Mouse (Mus musculus) splenic B cell, adult 2 months (primary cell): ENCODE measurements at regions not wholly inside any gene's neighbourhood (a gene's known extent, or its start where the extent isn't known, plus 50 kb on each side); places are given as distances from the start of the nearest gene placed in this dataset.

Experiments
- DNase-seq: peaks from one replicate; pipeline ENCODE4 v3.0.0-alpha.2; 2011; ENCODE audit warnings: low read depth, low spot score
- H3K27me3 ChIP-seq: 2 replicates; pipeline ENCODE4 v1.6.1; 2012; ENCODE audit warnings: mild to moderate bottlenecking, low read length, moderate library complexity, mixed read lengths; ENCODE audit not compliant: control insufficient read depth, poor library complexity, insufficient read depth, severe bottlenecking
- H3K36me3 ChIP-seq: 2 replicates; pipeline ENCODE4 v1.6.1; 2012; ENCODE audit warnings: mild to moderate bottlenecking, low read length, moderate library complexity, mixed read lengths; ENCODE audit not compliant: control insufficient read depth, poor library complexity, insufficient read depth, severe bottlenecking

DNA sequence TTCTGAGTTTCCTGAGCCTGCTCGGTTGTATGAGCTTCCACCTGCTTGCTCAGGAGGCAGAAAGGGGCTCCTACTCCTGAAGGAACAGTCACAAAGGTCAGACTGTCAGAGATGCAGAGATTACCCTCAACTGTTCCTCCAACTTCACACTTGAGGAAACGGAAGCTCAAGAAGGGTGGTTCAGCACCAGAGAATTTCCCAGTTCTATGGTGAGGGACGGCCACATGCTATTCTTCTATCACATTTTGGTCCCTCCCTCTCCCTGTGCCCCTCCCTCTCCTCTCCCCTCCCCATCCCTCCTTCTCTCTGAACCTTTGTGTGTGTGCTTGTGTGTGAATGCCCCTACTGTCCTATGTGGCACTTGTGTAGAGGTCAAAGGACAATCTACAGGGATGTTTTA is 386.0 kb downstream of the Rps24 start:
- DNase-seq, result no peak
- Histone ChIP-seq H3K36me3 (no peaks in the 10 kb centered on the region), H3K27me3 (no peaks in the 10 kb centered on the region)

DNA sequence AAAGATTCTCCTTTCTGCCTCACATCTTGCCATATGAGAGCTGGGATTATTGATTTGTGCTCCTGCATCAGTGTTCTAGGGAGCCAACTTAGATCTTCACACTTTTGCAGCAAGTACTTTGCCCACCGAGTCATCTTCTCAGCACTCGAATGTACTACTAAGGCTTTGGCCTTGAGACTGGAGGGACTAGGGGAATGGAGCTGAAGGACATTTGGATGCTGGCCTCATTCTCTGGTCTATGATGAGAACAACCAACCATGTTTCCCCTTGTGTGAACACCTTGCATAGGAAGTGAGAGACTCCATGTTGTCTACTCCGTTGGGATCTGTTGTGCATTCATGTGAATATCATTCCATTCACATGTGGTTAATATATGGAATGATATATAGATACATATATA is 386.5 kb downstream of the Rps24 start:
- Histone ChIP-seq H3K27me3 (no peaks in the 10 kb centered on the region), H3K36me3 (no peaks in the 10 kb centered on the region)
- DNase-seq, result no peak

DNA sequence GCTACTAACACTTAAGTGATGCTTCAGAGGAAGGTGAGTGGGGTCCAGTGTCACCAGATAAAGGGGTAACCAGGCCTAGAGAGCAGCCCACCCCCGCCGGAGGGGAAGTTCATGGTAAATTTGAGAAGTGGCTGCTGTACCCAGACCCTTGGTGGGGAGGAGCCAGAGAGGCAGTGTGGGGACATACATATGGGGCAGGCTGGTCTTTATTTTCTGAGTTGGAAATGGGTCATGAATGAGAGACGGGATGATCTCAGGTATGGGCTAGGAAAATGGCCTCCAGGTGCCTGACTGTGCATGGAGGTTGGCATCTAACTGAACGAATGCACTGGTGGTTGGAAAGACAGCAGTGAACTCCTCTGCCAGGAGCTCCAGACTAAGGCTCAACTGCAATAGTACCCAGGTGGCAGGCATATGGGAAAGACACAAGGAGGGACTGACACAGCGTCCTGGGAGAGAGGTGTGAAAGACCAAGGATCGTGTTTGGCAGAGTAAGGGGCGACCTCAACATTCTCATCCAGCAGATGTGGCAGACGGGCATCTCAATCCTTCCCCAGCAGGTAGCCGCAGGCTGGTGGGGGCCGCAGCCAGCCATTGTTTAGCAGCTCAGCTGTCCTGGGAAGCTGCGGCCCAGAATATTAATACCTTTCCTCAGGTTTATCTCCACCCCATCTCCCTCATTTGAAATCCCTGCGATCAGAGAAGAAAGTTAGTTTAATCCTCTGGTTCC is 387.7 kb downstream of the Rps24 start:
- no peaks in the 10 kb centered on the region for H3K36me3 ChIP-seq
- no peak for DNase-seq
- H3K27me3 ChIP-seq, result no peaks in the 10 kb centered on the region

DNA sequence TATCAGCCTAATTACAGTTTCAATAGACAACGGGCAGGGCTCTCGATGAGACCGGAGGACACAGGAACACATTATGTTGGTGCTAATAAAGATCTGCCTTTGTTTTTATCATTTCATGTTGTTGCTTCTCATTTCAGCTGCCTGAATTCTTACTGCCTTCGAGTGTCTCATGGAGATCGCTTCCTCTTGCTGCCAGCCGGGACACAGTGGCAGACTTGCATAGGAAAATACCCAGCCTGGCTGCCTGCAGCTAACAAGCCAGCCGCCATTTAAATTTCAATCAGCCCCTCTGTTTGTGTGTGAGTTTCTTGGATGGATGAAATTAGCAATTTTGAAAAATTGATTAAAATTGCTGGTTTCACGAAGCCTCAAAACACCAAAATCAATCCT is 388.2 kb downstream of the Rps24 start:
- H3K36me3 ChIP-seq, result no peaks in the 10 kb centered on the region
- no peak for DNase-seq
- no peaks in the 10 kb centered on the region for H3K27me3 ChIP-seq

DNA sequence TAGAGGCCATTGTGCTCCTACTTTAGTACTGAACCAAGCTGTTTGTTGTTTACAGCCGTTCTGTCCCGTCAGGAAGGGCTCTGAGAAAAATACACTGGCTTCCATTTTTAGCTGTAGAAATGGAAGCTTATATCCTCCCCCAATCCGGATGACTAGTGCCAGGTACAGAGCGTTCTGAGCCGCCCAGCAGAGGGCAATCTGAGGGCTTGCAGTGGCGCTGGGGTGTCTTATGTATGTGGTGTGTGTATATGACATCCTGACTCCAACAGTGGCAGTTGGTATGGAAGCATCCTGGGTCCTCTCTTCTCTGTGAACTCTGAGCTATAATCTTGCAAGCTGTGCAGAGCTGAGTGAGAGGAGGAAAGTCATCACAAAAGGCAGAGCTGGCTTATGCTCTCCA is 389.0 kb downstream of the Rps24 start:
- H3K36me3 ChIP-seq, result no peaks in the 10 kb centered on the region
- no peaks in the 10 kb centered on the region for H3K27me3 ChIP-seq

DNA sequence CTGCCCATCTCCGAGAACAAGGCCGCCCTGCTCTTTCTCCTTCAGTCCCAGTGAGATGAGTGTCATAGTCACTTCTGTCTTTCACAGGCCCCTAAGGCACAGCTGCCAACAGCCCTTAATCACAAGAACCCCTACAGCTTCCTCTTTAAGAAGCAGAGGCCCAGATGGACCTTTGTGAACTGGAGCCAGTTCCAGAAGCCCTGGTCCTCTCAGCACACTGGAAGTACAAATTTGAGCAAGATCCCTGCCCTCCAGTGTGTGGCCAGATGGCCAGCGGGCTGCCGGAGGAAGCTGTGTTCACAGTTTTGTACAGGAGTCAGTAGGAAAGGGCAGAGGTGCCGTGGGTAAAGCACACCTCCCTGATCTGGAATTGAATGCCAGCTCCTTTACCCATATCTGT is 389.6 kb downstream of the Rps24 start:
- Histone ChIP-seq H3K36me3 (no peaks in the 10 kb centered on the region), H3K27me3 (no peaks in the 10 kb centered on the region)
- no peak for DNase-seq

More for the DNA sequence above, 389.0 kb downstream of the Rps24 start:
- DNase-seq, result no peak

DNA sequence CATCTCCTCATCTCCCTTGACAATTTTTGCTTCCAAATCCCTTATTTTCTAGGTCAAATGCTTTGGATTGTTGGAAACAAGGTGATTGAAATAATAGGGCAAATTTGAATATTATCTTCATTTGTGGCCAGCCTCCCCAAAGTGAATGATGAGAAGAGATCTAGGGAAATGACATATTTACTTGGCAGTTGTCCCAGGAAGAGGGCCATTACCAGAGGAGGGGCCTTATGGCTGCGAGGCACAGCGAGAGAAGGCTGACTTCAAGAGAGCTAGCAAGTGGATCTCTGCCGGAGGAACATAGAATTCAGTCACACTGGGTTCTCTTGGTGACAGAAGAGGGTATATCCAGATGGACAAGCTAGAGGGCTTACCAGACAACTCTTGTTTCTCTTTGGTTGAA is 390.9 kb downstream of the Rps24 start:
- Histone ChIP-seq H3K36me3 (no peaks in the 10 kb centered on the region), H3K27me3 (no peaks in the 10 kb centered on the region)
- DNase-seq, result no peak

DNA sequence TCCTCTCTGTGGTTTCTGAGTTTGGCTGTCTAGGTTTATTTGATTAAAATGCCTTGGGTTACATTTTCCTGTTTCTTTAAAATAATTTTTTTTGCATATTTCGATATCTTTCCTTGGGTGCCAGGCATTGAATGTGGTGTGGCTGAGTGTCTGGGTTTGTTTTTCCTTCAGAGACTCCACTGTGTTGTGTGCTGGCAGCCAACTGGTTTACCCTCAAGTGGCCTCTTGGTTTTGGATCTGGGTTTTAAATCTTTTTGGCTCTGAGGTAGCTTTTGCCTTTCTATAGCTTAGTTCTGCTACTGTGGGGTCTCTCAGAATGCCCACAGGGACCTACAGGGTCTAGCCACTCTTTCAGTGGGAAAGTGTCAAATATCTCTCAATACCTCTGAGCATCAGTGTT is 399.2 kb downstream of the Rps24 start:
- H3K27me3 ChIP-seq, result no peaks in the 10 kb centered on the region
- no peak for DNase-seq
- H3K36me3 ChIP-seq, result no peaks in the 10 kb centered on the region

DNA sequence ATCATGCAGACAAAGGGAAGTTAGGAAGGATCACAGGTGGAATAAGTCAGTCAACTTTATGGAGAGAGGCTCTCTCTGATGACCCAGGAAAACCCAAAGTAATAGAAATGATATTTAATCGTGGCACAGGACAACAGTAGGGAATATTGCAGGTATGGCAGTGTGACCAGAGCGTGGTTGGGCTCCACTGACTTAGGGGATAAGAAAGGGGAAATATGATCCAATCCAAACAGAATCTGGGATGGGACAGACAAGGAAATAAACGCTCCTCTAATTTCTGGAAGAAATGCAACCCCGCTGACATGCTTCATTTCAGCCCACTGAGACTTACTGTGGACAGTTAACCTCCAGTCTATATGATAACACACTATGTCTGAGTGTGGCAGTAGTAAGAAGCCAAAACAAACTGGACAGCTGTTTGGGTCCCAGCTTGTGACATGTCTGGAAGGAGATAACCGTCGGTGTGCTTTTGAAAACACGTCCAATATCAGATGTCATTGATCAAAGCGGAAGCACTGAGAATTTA is 400.0 kb downstream of the Rps24 start:
- no peaks in the 10 kb centered on the region for H3K36me3 ChIP-seq
- DNase-seq, result no peak
- H3K27me3 ChIP-seq, result no peaks in the 10 kb centered on the region

DNA sequence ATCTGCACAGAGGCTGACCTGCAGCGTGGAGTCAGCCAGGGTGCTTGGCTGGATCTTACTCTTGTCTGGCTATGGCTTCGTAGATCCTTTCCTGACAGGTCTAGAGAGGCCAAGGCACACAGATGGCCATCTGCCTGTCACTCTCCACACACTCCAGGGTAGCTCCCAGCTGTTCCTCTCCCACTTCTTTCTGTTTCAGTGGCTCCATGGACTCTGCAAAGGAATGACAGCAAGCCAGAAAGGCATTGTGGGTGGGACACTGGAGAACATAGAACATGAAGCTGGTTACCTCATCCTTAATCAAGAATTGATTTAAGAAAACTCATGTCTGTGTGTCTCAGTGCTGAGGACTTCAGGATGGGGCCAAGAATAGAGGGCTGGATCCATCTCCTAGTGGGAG is 403.9 kb downstream of the Rps24 start:
- Histone ChIP-seq H3K36me3 (no peaks in the 10 kb centered on the region), H3K27me3 (no peaks in the 10 kb centered on the region)
- DNase-seq, result no peak

DNA sequence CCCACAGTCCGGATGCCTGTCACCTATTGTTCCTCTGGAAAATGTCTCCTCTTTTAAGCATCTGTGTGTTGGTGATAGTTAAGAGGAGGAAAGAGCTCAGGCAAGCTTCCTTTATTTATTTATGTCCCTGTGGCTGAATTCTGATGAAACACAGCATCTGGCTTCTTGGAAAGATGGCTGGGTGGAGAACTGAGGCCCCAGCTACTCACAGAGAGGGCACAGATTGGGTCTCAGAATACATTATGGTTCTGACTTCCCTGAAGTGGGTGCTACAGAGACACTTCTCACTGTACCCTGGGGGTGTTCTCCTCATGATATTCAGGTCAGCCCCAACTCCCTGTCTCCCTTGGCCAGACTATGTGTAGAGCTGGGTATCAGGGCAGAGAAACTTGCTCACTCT is 408.3 kb downstream of the Rps24 start:
- no peak for DNase-seq
- Histone ChIP-seq H3K36me3 (no peaks in the 10 kb centered on the region), H3K27me3 (no peaks in the 10 kb centered on the region)

DNA sequence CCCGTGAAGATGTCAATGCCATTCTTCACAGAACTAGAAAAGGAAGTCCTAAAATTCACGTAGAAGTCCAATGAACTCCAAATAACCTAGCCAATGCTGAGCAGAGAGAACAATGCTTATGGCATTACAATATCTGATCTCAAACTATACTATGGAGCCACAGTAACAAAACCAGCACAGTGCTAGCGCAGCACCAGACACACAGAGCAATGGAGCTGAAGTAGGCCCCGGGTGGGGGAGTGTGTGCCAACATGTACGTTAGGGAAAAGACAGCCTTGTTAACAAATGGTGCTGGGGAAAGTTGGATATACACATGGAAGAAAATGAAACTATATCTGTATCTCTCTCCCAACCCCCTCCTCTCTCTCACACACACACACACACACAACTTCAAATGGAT is 409.8 kb downstream of the Rps24 start:
- DNase-seq, result no peak
- H3K27me3 ChIP-seq, result no peaks in the 10 kb centered on the region

DNA sequence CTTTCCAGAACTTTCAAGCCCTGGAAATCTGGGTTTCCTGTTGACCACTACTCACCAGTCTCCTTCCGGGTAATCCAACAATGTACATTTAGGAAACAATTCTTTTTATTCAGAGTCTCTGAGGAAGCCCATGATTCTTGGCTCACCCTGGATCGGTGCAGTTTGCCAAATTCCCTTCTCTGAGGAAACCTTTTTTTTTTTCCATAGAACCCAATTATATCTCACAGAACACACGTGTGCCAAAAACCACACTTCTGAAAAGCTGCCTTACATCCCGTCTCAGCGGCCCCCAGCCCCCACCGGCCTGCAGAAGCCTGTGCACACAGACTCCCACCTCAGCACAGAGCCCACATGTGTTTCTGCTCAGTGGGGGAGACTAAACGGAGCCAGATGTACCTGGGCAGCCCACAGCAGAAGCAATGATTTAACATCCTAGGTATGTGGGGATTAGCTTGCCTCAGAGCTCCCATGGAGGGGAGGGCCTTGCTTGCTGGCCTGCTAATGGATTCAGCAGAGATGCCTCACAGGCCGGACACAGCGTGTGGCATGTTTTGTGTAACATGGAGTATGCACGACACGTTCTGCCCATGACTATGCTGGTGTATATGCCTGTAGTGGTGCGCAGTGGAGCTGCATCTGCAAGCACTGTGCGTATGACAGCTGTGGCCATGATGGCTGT is 413.7 kb downstream of the Rps24 start:
- H3K27me3 ChIP-seq, result no peaks in the 10 kb centered on the region
- H3K36me3 ChIP-seq, result no peaks in the 10 kb centered on the region
- no peak for DNase-seq

More for the DNA sequence above, 409.8 kb downstream of the Rps24 start:
- H3K36me3 ChIP-seq, result no peaks in the 10 kb centered on the region

DNA sequence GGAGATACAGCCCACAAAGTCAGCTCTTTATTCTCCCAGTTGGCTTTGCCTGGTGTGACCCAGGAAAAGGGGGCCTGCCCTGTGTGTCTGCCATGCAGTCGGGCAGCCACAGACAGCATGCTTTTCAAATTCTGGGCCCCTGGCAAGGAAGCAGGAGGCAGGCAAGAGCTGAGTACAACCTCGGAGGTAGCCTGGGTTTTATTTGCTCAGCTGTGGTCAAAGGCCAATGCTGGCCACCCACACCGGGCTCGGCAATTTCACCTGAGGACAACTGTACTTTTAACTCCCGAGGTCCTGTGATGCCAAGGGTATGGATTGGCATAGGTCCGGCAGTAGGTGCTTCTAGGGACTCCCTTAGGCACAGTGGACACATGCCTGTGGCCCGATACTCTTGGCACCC is 414.8 kb downstream of the Rps24 start:
- DNase-seq, result no peak
- Histone ChIP-seq H3K36me3 (no peaks in the 10 kb centered on the region), H3K27me3 (no peaks in the 10 kb centered on the region)

DNA sequence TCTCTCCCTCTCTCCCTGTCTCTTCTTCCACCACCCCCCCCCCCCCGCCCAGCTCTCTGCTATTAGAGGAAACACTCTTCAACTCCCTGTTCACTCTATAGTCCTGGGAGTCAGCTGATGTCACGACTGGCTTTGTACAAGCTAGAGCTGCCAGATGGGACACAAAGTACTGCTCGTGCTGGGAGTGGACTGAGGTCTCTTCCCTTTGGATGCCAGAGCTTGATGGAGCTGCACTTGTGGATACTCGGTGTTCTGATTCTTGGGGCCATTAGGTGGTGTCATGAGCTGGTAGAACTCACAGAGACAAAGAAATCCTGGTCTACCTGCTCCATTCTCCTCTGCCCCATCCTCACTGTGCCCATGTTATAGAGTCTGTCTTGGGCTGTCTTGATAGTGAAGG is 415.9 kb downstream of the Rps24 start:
- no peaks in the 10 kb centered on the region for H3K36me3 ChIP-seq
- no peak for DNase-seq
- no peaks in the 10 kb centered on the region for H3K27me3 ChIP-seq
